Mouse (Mus musculus) retina, postnatal 1 day (tissue): ENCODE measurements around the gene Kcns1.

ENCODE experiments used
- DNase-seq: peaks from one replicate; pipeline ENCODE4 v3.0.0-alpha.2; 2012

Kcns1 gene

GRCm38 (mm10) chr2:164115531-164115930, 55.4 kb downstream of the Kcns1 start:
- no peak for DNase-seq

GRCm38 (mm10) chr2:164114051-164114450, 56.9 kb downstream of the Kcns1 start:
- no peak for DNase-seq
